Mouse (Mus musculus) G1E (cell line): ENCODE results near the gene Nek6.

ENCODE experiments used
- CTCF ChIP-seq: IDR thresholded peaks from 2 replicates; pipeline ENCODE4 v1.5.1; 2012; ENCODE audit warnings: low read depth, low read length, inconsistent platforms, mixed read lengths
- GATA1 ChIP-seq: IDR thresholded peaks from 2 replicates; pipeline ENCODE4 v1.6.1; 2012; ENCODE audit warnings: borderline replicate concordance, low read length, inconsistent platforms, mixed read lengths
- GATA2 ChIP-seq: IDR thresholded peaks from 2 replicates; pipeline ENCODE4 v1.6.1; 2012; ENCODE audit warnings: low read depth, low read length, inconsistent platforms, borderline replicate concordance
- POLR2AphosphoS5 ChIP-seq: IDR thresholded peaks from 2 replicates; pipeline ENCODE4 v1.6.1; 2012; ENCODE audit warnings: low read depth, low read length, inconsistent platforms; ENCODE audit not compliant: insufficient replicate concordance
- TAL1 ChIP-seq: conservative IDR thresholded peaks from 2 replicates; pipeline ENCODE4 v1.6.1; 2012; ENCODE audit warnings: low read depth, low read length, inconsistent platforms, mixed read lengths

GRCm38 (mm10) chr2:38623411-38623810 lies 112.0 kb downstream of the Nek6 start:
- no peak for TF ChIP-seq CTCF
- TF ChIP-seq POLR2AphosphoS5, result no peak
- TF ChIP-seq TAL1, result no peak
- TF ChIP-seq GATA1, result no peak
- no peak for TF ChIP-seq GATA2
